Mouse (Mus musculus): ENCODE data around the gene Hcn1.

The Hcn1 gene

DNA sequence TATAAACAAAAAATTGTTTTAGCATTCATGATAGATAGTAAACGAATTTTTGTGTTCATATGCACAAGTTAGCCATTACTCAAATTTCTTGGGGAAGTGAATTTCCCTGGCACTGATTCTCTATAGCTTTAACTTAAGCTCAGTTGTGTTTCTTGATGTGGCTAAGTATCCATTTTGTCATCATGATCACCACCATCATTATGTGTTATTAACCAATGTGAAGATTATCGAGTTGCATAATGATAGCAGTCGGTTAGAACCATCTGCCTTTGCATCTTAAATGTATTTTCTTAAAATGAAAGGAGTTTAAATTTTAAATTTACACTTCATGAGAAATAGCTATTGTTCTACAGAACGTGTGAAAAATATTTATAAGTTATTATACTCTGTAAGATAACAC lies 426.5 kb downstream of the Hcn1 start:
- DNase-seq, result no peak

- no peak for DNase-seq
Observed at GRCm38 (mm10) chr13:118029579-118029978, 427.5 kb downstream of the Hcn1 start.

DNA sequence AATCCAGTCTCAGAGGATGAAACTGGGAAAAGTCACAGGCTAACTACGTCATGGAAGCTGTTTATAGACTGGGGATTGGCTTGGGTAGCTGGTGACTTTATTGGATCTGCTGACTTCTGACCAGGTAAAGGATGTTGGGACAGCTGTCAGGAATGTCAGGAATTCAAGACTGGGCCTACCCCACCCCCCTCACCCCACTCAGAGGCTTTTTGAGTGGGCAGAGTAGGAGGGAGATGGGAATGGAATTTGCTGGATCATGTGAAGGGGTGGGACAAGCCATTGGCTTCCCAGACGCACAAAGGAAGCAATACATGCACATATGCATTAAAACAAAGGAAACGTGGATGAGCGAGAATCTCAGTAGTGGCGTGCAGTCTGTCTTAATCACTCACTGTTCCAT lies 433.5 kb downstream of the Hcn1 start:
- DNase-seq, result no peak
